15 mouse cellular contexts compared by ENCODE assay signal in the genomic region with DNA sequence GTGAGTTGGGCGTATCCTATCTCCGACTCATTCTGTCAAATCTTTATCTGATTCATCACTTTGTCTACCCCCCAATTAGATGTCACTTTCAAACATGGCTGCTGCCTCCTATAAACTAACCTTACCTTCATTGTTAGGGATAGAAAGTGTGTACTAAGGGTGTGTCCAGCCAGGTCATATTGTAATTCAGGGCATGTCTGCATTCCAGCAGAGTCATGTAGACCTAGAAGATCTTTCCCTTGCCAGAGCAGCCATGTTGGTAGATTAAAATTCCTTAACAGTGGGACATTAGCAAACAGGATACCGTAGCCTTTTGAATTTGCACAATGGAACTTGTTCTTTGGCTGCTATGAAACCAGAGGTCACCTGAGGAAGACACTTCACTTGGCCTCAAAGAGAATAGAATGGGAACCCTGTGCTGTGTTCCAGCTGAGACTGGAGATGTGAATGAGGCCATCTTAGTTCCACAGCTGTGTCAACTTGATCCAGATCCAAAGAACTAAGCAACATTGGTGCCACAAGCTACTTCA. TPM values are rescaled to one million over a fixed set of nuclear protein-coding genes. Genes with fewer than 3 reads are reported as not detected.
DNase-seq lines count a peak whose midpoint lies in the region.
"Had no signal": no experiment of that assay in that cellular context is flagged by ENCODE, and none has a peak within 500 bp of the region (broad histone marks: within the 10 kb centered on the region; RNA-seq: fewer than 3 reads in every experiment).

No protein-coding gene starts in this region.

- intact Hi-C loops in heart, postnatal 14 days (cut with DNase I), result no loop called here

- DNase-seq in heart, adult 11 months, result peak; percentile 34
- no peak for DNase-seq in heart, postnatal 14 days
- DNase-seq in R1 (ENCODE audit: low read depth, low spot score), result peak; percentile 98
- no peak for DNase-seq in embryo, embryonic 11 days
- DNase-seq in lung, postnatal 36 days, result no peak
- DNase-seq: adrenal gland, adult 8-10 months; adrenal gland, postnatal 14 days; adrenal gland, postnatal 36 days; B cell, adult 2 months; cerebellum, adult 11-12 months; cerebellum, adult 2 months; cerebellum, adult 9-10 months; cerebellum, postnatal 10 days; cerebellum, postnatal 25 days; forebrain, postnatal 0 days had no signal

RNA-seq across cellular contexts. Expression of a gene that starts 30.1 kb away (rescaled TPM):
- 10 to 100 TPM; 20.9 to 26.1 TPM for total RNA-seq in heart, postnatal 14 days (2021)

Comparison
In these comparisons a context has a peak if more than half of its experiments do, and no peak if none do; other contexts are left out.
1. DNase-seq: peak in heart, adult 11 months (single experiment) and R1 (single experiment); none in heart, postnatal 14 days (0 of 2), embryo, embryonic 11 days (single experiment) and lung, postnatal 36 days (single experiment).